Mouse (Mus musculus): ENCODE data around the gene Fam241a. TPM values are rescaled to one million over a fixed set of nuclear protein-coding genes. Genes with fewer than 3 reads are reported as not detected.

The Fam241a gene
- 6.0 to 7.0 TPM (median 6.7 TPM) in 4 replicates for total RNA-seq (2023)

GRCm38 (mm10) chr3:127895792-127896541, at the start of gene Fam241a:
TSS of gene Fam241a (minus strand) at chr3:127896324.

GRCm38 (mm10) chr3:127837154-127837865, 58.8 kb downstream of the Fam241a start, which contains the start of gene Ap1ar:
TSS of gene Ap1ar (minus strand) at chr3:127837523.

Other genes with a start within 250 kb of the Fam241a start
- 8.2 to 15.1 TPM (median 10.8 TPM) in 4 replicates for gene Alpk1, start 115.8 kb downstream of the Fam241a start, total RNA-seq (2023)
- gene Tifa, start 106.5 kb downstream of the Fam241a start, total RNA-seq (2023): 20.8 to 25.8 TPM (median 22.1 TPM) in 4 replicates
- gene Ap1ar, start 58.8 kb downstream of the Fam241a start, total RNA-seq (2023): 36.4 to 45.2 TPM (median 36.6 TPM) in 4 replicates